12 mouse cellular contexts compared by ENCODE assay signal in the genomic region with DNA sequence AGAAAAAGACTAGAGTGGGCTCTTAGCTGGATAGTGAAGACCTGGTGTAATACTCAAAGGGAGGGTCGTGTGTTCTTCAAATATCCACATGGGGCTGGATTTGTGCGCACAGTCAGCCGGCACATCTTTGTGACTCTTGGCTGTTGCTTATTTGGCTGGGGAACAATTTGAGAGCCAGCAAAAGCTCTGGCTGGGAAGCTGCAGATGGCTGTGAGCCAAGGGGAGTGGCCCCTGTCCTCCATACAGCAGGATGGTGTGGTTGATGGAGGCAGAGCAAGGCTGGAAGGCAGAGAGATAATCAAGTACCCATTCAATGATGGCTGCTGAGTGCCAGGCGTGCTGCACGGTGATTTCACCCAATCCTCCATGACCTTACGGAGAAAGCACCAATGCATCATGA.
DNase-seq lines count a peak whose midpoint lies in the region; ATAC-seq and TF ChIP-seq lines count a peak whose summit lies in the region.
"Had no signal": no experiment of that assay in that cellular context is flagged by ENCODE, and none has a peak within 500 bp of the region (broad histone marks: within the 10 kb centered on the region; RNA-seq: fewer than 3 reads in every experiment).

No protein-coding gene starts in this region.

- H3K27ac ChIP-seq in hindbrain, postnatal 0 days = no peak overlapping the region
- no peak overlapping the region for H3K27ac ChIP-seq in hindbrain, embryonic 10.5 days
- peak overlapping the region; percentile 21; the same call in 1 of the 2 replicates for H3K27ac ChIP-seq in liver, embryonic 13.5 days
- H3K27ac ChIP-seq: limb, embryonic 12.5 days; neural tube, embryonic 13.5 days had no signal

- no peaks in the 10 kb centered on the region for H3K4me1 ChIP-seq in hindbrain, postnatal 0 days (ENCODE audit: insufficient read depth, low read length)
- H3K4me1 ChIP-seq in hindbrain, embryonic 10.5 days (replicated peaks) = no peaks in the 10 kb centered on the region
- H3K4me1 ChIP-seq in liver, embryonic 13.5 days (replicated peaks) = peaks cover 56% of the 10 kb centered on the region
- H3K4me1 ChIP-seq: limb, embryonic 12.5 days had no signal

- ATAC-seq in hindbrain, postnatal 0 days = peak; percentile 60; the same call in 1 of the 2 replicates
- peak; percentile 62 for ATAC-seq in liver, embryonic 13.5 days (ENCODE audit: low read depth)

- 46% methylated on average over 6 of the region's 6 CpGs for WGBS in hindbrain, postnatal 0 days
- WGBS in hindbrain, embryonic 10.5 days = 89% methylated on average over 6 of the region's 6 CpGs
- WGBS in liver, embryonic 13.5 days (ENCODE audit: insufficient replicate concordance) = 68% methylated on average over 6 of the region's 6 CpGs

- no peak overlapping the region for H3K4me2 ChIP-seq in hindbrain, postnatal 0 days (ENCODE audit: low read depth, low read length)
- no peak overlapping the region for H3K4me2 ChIP-seq in liver, embryonic 13.5 days
- H3K4me2 ChIP-seq: limb, embryonic 12.5 days; neural tube, embryonic 13.5 days had no signal

- no peaks in the 10 kb centered on the region for H3K36me3 ChIP-seq in hindbrain, postnatal 0 days (ENCODE audit: insufficient read depth, low read length)
- H3K36me3 ChIP-seq in hindbrain, embryonic 10.5 days = no peaks in the 10 kb centered on the region
- no peaks in the 10 kb centered on the region for H3K36me3 ChIP-seq in liver, embryonic 13.5 days
- H3K36me3 ChIP-seq: limb, embryonic 12.5 days; neural tube, embryonic 13.5 days had no signal

- no peak overlapping the region for H3K4me3 ChIP-seq in hindbrain, postnatal 0 days (ENCODE audit: low read length)
- no peak overlapping the region for H3K4me3 ChIP-seq in hindbrain, embryonic 10.5 days
- no peak overlapping the region for H3K4me3 ChIP-seq in liver, embryonic 13.5 days (replicated peaks)
- H3K4me3 ChIP-seq: erythroblast, embryonic 14.5 days; limb, embryonic 12.5 days; neural tube, embryonic 13.5 days had no signal

- H3K9me3 ChIP-seq in hindbrain, postnatal 0 days (ENCODE audit: low read length) = no peaks in the 10 kb centered on the region
- no peaks in the 10 kb centered on the region for H3K9me3 ChIP-seq in hindbrain, embryonic 10.5 days
- no peaks in the 10 kb centered on the region for H3K9me3 ChIP-seq in liver, embryonic 13.5 days (replicated peaks)
- H3K9me3 ChIP-seq: limb, embryonic 12.5 days; neural tube, embryonic 13.5 days had no signal

- no peaks in the 10 kb centered on the region for H3K27me3 ChIP-seq in hindbrain, postnatal 0 days (ENCODE audit: insufficient read depth, low read length)
- no peaks in the 10 kb centered on the region for H3K27me3 ChIP-seq in hindbrain, embryonic 10.5 days (ENCODE audit: insufficient read depth, poor library complexity, severe bottlenecking)
- no peaks in the 10 kb centered on the region for H3K27me3 ChIP-seq in liver, embryonic 13.5 days
- H3K27me3 ChIP-seq: limb, embryonic 12.5 days; neural tube, embryonic 13.5 days had no signal

- no peak overlapping the region for H3K9ac ChIP-seq in hindbrain, postnatal 0 days (replicated peaks; ENCODE audit: low read length)
- H3K9ac ChIP-seq in liver, embryonic 13.5 days = peak overlapping the region; percentile 14; the same call in 1 of the 2 replicates
- H3K9ac ChIP-seq: limb, embryonic 12.5 days; neural tube, embryonic 13.5 days had no signal

- no peak for TF ChIP-seq CTCF in hindbrain, postnatal 0 days (IDR thresholded peaks at IDR 0.05; ENCODE audit: low read depth)

- DNase-seq in hindbrain, postnatal 0 days (ENCODE audit: low spot score) = peak; percentile 72
- DNase-seq in hindbrain, embryonic 10.5 days (ENCODE audit: low spot score) = no peak
- DNase-seq in 3T3-L1 (ENCODE audit: low read depth, low spot score) = peak; percentile 20
- peak; percentile 37 for DNase-seq in Muller cell, postnatal 12 days (ENCODE audit: inconsistent ontology term)
- no peak for DNase-seq in liver, embryonic 13.5 days
- no peak for DNase-seq in thymus, adult 18-20 months
- DNase-seq in layer of hippocampus, postnatal 14 days (ENCODE audit: low spot score in 2 of 2) = no peak
- no peak for DNase-seq in adrenal gland, adult 18-20 months (ENCODE audit: low spot score in 2 of 2)
- DNase-seq: thymus, postnatal 14 days had no signal

Comparison
In these comparisons a context has a peak if more than half of its experiments do, and no peak if none do; other contexts are left out.
1. DNase-seq: peak in hindbrain, postnatal 0 days (single experiment), 3T3-L1 (single experiment) and Muller cell, postnatal 12 days (single experiment); none in hindbrain, embryonic 10.5 days (single experiment), liver, embryonic 13.5 days (single experiment), thymus, adult 18-20 months (0 of 2), layer of hippocampus, postnatal 14 days (0 of 2) and adrenal gland, adult 18-20 months (0 of 2).